Comparison of ENCODE assay signal across 20 mouse cellular contexts in the genomic region with DNA sequence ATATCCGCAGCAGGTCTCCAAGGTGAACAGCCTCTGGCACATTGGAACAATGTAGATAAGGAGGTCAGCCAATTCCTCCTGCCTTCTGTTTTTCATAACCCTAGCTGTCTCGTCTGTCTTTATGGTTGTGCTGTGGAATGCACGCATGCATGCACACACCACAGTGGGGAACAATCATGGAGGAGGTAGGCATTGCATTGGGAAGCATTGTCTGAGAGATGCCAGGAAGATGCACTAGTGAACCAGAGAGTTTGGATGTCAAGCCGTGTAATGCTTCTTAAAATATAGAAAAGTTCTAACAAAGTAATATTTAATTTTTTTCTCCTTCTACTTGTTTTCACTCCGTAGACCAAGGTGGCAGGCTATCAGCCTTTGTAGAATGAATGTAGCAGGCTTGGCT. TPM values are rescaled to one million over a fixed set of nuclear protein-coding genes. Genes with fewer than 3 reads are reported as not detected.
DNase-seq lines count a peak whose midpoint lies in the region; ATAC-seq and TF ChIP-seq lines count a peak whose summit lies in the region.
"Had no signal": no experiment of that assay in that cellular context is flagged by ENCODE, and none has a peak within 500 bp of the region (broad histone marks: within the 10 kb centered on the region; RNA-seq: fewer than 3 reads in every experiment).

No protein-coding gene starts in this region.

- H3K27ac ChIP-seq in liver, adult 2 months (replicated peaks; ENCODE audit: insufficient read depth, low read depth, low read length), result no peak overlapping the region
- H3K27ac ChIP-seq in liver, postnatal 0 days (ENCODE audit: low read depth), result no peak overlapping the region
- no peak overlapping the region for H3K27ac ChIP-seq in cerebellum, adult 2 months (ENCODE audit: insufficient read depth, low read length)
- H3K27ac ChIP-seq in kidney, embryonic 14.5 days (ENCODE audit: low read depth, low read length), result no peak overlapping the region
- H3K27ac ChIP-seq: embryonic facial prominence, embryonic 10.5 days; forebrain, embryonic 13.5 days; gastrocnemius, adult 2 months; hindbrain, embryonic 10.5 days; hindbrain, embryonic 14.5 days had no signal

- DNase-seq in liver, adult 2 months (ENCODE audit: extremely low read depth, low read depth, low spot score), result peak; percentile 28
- DNase-seq in liver, postnatal 0 days, result no peak
- peak; percentile 32 for DNase-seq in MEL-GATA-1-ER (ENCODE audit: extremely low read depth, low read depth)
- DNase-seq in naive thymus-derived CD4-positive, alpha-beta T cell, adult 2 months (ENCODE audit: low read depth), result peak; percentile 30
- no peak for DNase-seq in kidney, adult 9 months
- no peak for DNase-seq in cerebellum, adult 2 months
- DNase-seq: adrenal gland, postnatal 25 days; cerebellum, adult 18-20 months; cerebellum, postnatal 10 days; forebrain, postnatal 0 days; gastrocnemius, adult 2 months; gastrocnemius, postnatal 25 days had no signal

- H3K79me2 ChIP-seq in liver, adult 2 months (ENCODE audit: control insufficient read depth, insufficient read depth, low read length), result no peaks in the 10 kb centered on the region

- no peak for TF ChIP-seq CTCF in liver, adult 2 months (IDR thresholded peaks at IDR 0.05; ENCODE audit: low read depth, low read length)
- no peak for TF ChIP-seq CTCF in liver, postnatal 0 days (IDR thresholded peaks at IDR 0.05; ENCODE audit: low read depth)
- no peak for TF ChIP-seq CTCF in cerebellum, adult 2 months (IDR thresholded peaks at IDR 0.05; ENCODE audit: borderline replicate concordance, insufficient read depth, low read depth, low read length)

- H3K4me1 ChIP-seq in liver, adult 2 months (ENCODE audit: control insufficient read depth, insufficient read depth, low read length), result no peaks in the 10 kb centered on the region
- 0 out of 2 replicates have a peak, but pooled peaks cover 2% of the 10 kb centered on the region for H3K4me1 ChIP-seq in liver, postnatal 0 days (ENCODE audit: insufficient read depth)
- H3K4me1 ChIP-seq in cerebellum, adult 2 months (ENCODE audit: control insufficient read depth, insufficient read depth, low read length), result no peaks in the 10 kb centered on the region
- no peaks in the 10 kb centered on the region for H3K4me1 ChIP-seq in kidney, embryonic 14.5 days (ENCODE audit: control insufficient read depth, insufficient read depth, low read length)
- H3K4me1 ChIP-seq: forebrain, embryonic 13.5 days had no signal

- TF ChIP-seq POLR2A in liver, adult 2 months (IDR thresholded peaks at IDR 0.05; ENCODE audit: extremely low read depth, insufficient read depth, low read length), result no peak
- no peak for TF ChIP-seq POLR2A in cerebellum, adult 2 months (IDR thresholded peaks at IDR 0.05; ENCODE audit: borderline replicate concordance, insufficient read depth, low read length)

- no peak for ATAC-seq in liver, postnatal 0 days
- no peak for ATAC-seq in kidney, embryonic 14.5 days (ENCODE audit: low FRiP score, low TSS enrichment)
- ATAC-seq: activated CD4-positive, CD25-positive, alpha-beta regulatory T cell, adult 4 months; forebrain, embryonic 13.5 days; forebrain, postnatal 0 days had no signal

- H3K27me3 ChIP-seq in liver, adult 2 months (ENCODE audit: control insufficient read depth, insufficient read depth, low read length), result no peaks in the 10 kb centered on the region
- H3K27me3 ChIP-seq in liver, postnatal 0 days (ENCODE audit: insufficient read depth, low read length), result no peaks in the 10 kb centered on the region
- H3K27me3 ChIP-seq in cerebellum, adult 2 months (ENCODE audit: control insufficient read depth, insufficient read depth, low read length), result no peaks in the 10 kb centered on the region
- H3K27me3 ChIP-seq in kidney, embryonic 14.5 days (ENCODE audit: control insufficient read depth, insufficient read depth, low read length), result no peaks in the 10 kb centered on the region
- H3K27me3 ChIP-seq: forebrain, embryonic 13.5 days; heart, embryonic 12.5 days had no signal

- WGBS in liver, adult 2 months, result 80% methylated on average over 5 of the region's 5 CpGs
- 74% methylated on average over 5 of the region's 5 CpGs for WGBS in liver, postnatal 0 days (ENCODE audit: insufficient replicate concordance)
- WGBS in cerebellum, adult 2 months, result 68% methylated on average over 5 of the region's 5 CpGs
- WGBS in kidney, embryonic 14.5 days, result 82% methylated on average over 5 of the region's 5 CpGs

- no peak overlapping the region for H3K4me3 ChIP-seq in liver, adult 2 months (ENCODE audit: insufficient read depth, low read depth, low read length)
- no peak overlapping the region for H3K4me3 ChIP-seq in liver, postnatal 0 days (ENCODE audit: low read depth, low read length)
- H3K4me3 ChIP-seq in cerebellum, adult 2 months (replicated peaks; ENCODE audit: insufficient read depth, low read depth, low read length), result no peak overlapping the region
- no peak overlapping the region for H3K4me3 ChIP-seq in kidney, embryonic 14.5 days (ENCODE audit: low read length)
- H3K4me3 ChIP-seq: embryonic facial prominence, embryonic 10.5 days; forebrain, embryonic 13.5 days; gastrocnemius, adult 2 months; heart, embryonic 12.5 days; hindbrain, embryonic 10.5 days had no signal

- H3K9me3 ChIP-seq in liver, postnatal 0 days (ENCODE audit: low read length), result no peaks in the 10 kb centered on the region
- H3K9me3 ChIP-seq in kidney, embryonic 14.5 days (ENCODE audit: control insufficient read depth, low read length), result no peaks in the 10 kb centered on the region
- H3K9me3 ChIP-seq: embryonic facial prominence, embryonic 10.5 days; forebrain, embryonic 13.5 days; heart, embryonic 12.5 days; hindbrain, embryonic 10.5 days had no signal

- TF ChIP-seq EP300 in liver, postnatal 0 days (IDR thresholded peaks at IDR 0.05; ENCODE audit: low read depth), result no peak

- no peak overlapping the region for H3K4me2 ChIP-seq in liver, postnatal 0 days (ENCODE audit: low read depth, low read length)
- no peak overlapping the region for H3K4me2 ChIP-seq in kidney, embryonic 14.5 days (replicated peaks; ENCODE audit: low read depth, low read length)
- H3K4me2 ChIP-seq: forebrain, embryonic 13.5 days; heart, embryonic 12.5 days; hindbrain, embryonic 14.5 days had no signal

- no peak overlapping the region for H3K9ac ChIP-seq in liver, adult 2 months (ENCODE audit: low read depth, low read length)
- H3K9ac ChIP-seq in liver, postnatal 0 days (replicated peaks), result no peak overlapping the region
- no peak overlapping the region for H3K9ac ChIP-seq in kidney, embryonic 14.5 days (ENCODE audit: low read depth, low read length)
- H3K9ac ChIP-seq: forebrain, embryonic 13.5 days; forebrain, postnatal 0 days; heart, embryonic 12.5 days; hindbrain, embryonic 14.5 days had no signal

- no peaks in the 10 kb centered on the region for H3K36me3 ChIP-seq in liver, adult 2 months (ENCODE audit: control insufficient read depth, insufficient read depth, low read length)
- H3K36me3 ChIP-seq in liver, postnatal 0 days (replicated peaks; ENCODE audit: insufficient read depth, low read length), result no peaks in the 10 kb centered on the region
- no peaks in the 10 kb centered on the region; the same call in 1 of the 2 replicates for H3K36me3 ChIP-seq in kidney, embryonic 14.5 days (ENCODE audit: control insufficient read depth, insufficient read depth, low read length)
- H3K36me3 ChIP-seq: embryonic facial prominence, embryonic 10.5 days; heart, embryonic 12.5 days; hindbrain, embryonic 10.5 days had no signal

RNA-seq across cellular contexts. Expression of gene Fis1, which starts 20.1 kb away (rescaled TPM):
- 106 and 115 TPM in 2 replicates for total RNA-seq in liver, adult 2 months (2014; rRNA removed)
- polyA plus RNA-seq in liver, adult 2 months (2012; rRNA removed), result 112 and 120 TPM in 2 replicates
- 173 and 176 TPM in 2 replicates for polyA plus RNA-seq in liver, postnatal 0 days (2015; fragmentation: Nextera tagmentation; extraction: Ambion mirVana)
- 408 and 473 TPM in 2 replicates for polyA plus RNA-seq in cerebellum, adult 2 months (2012; rRNA removed)
- 333 and 398 TPM in 2 replicates for polyA plus RNA-seq in kidney, embryonic 14.5 days (2014; fragmentation: Nextera tagmentation; extraction: Ambion mirVana)

RNA-seq across cellular contexts. Expression of gene Ift22, which starts 25.0 kb away (rescaled TPM):
- total RNA-seq in liver, adult 2 months (2014; rRNA removed), result 2.4 and 3.2 TPM in 2 replicates
- 3.4 and 3.8 TPM in 2 replicates for polyA plus RNA-seq in liver, adult 2 months (2012; rRNA removed)
- 9.8 and 11.5 TPM in 2 replicates for polyA plus RNA-seq in liver, postnatal 0 days (2015; fragmentation: Nextera tagmentation; extraction: Ambion mirVana)
- 58.7 and 63.1 TPM in 2 replicates for polyA plus RNA-seq in cerebellum, adult 2 months (2012; rRNA removed)
- polyA plus RNA-seq in kidney, embryonic 14.5 days (2014; fragmentation: Nextera tagmentation; extraction: Ambion mirVana), result 85.0 and 86.7 TPM in 2 replicates

RNA-seq across cellular contexts. Expression of gene Cldn15, which starts 33.5 kb away (rescaled TPM):
- 0.40 and 0.46 TPM in 2 replicates for total RNA-seq in liver, adult 2 months (2014; rRNA removed)
- 0.51 and 0.81 TPM in 2 replicates for polyA plus RNA-seq in liver, adult 2 months (2012; rRNA removed)
- polyA plus RNA-seq in liver, postnatal 0 days (2015; fragmentation: Nextera tagmentation; extraction: Ambion mirVana), result 6.7 and 7.0 TPM in 2 replicates
- 0.21 and 0.25 TPM in 2 replicates for polyA plus RNA-seq in cerebellum, adult 2 months (2012; rRNA removed)
- polyA plus RNA-seq in kidney, embryonic 14.5 days (2014; fragmentation: Nextera tagmentation; extraction: Ambion mirVana), result 1.5 and 1.7 TPM in 2 replicates
- polyA plus RNA-seq: activated CD4-positive, CD25-positive, alpha-beta regulatory T cell, adult 4 months had no signal

RNA-seq across cellular contexts. Expression of gene Col26a1, which starts 49.9 kb away (rescaled TPM):
- not detected in 2 replicates for total RNA-seq in liver, adult 2 months (2014; rRNA removed)
- polyA plus RNA-seq in liver, adult 2 months (2012; rRNA removed), result not detected in 2 replicates
- polyA plus RNA-seq in liver, postnatal 0 days (2015; fragmentation: Nextera tagmentation; extraction: Ambion mirVana), result 0.12 TPM in 1 of 2 replicates, not detected in the other
- polyA plus RNA-seq in cerebellum, adult 2 months (2012; rRNA removed), result 3.2 and 4.0 TPM in 2 replicates
- 37.5 and 44.0 TPM in 2 replicates for polyA plus RNA-seq in kidney, embryonic 14.5 days (2014; fragmentation: Nextera tagmentation; extraction: Ambion mirVana)
- total RNA-seq: granulocyte monocyte progenitor cell, adult 5-6 weeks had no signal
- polyA plus RNA-seq: activated CD4-positive, CD25-positive, alpha-beta regulatory T cell, adult 4 months had no signal

RNA-seq across cellular contexts. Expression of gene Plod3, which starts 53.9 kb away (rescaled TPM):
- total RNA-seq in liver, adult 2 months (2014; rRNA removed), result 21.5 and 22.7 TPM in 2 replicates
- 23.4 and 27.4 TPM in 2 replicates for polyA plus RNA-seq in liver, adult 2 months (2012; rRNA removed)
- polyA plus RNA-seq in liver, postnatal 0 days (2015; fragmentation: Nextera tagmentation; extraction: Ambion mirVana), result 7.6 and 8.8 TPM in 2 replicates
- polyA plus RNA-seq in cerebellum, adult 2 months (2012; rRNA removed), result 38.6 and 39.7 TPM in 2 replicates
- polyA plus RNA-seq in kidney, embryonic 14.5 days (2014; fragmentation: Nextera tagmentation; extraction: Ambion mirVana), result 28.5 and 41.4 TPM in 2 replicates

Comparison
In these comparisons a context has a peak if more than half of its experiments do, and no peak if none do; other contexts are left out.
1. DNase-seq: peak in liver, adult 2 months (single experiment), MEL-GATA-1-ER (single experiment) and naive thymus-derived CD4-positive, alpha-beta T cell, adult 2 months (single experiment); none in liver, postnatal 0 days (single experiment), kidney, adult 9 months (single experiment) and cerebellum, adult 2 months (0 of 2).